Mouse (Mus musculus) embryonic facial prominence, embryonic 14.5 days (tissue): ENCODE measurements around the gene Fancm. TPM values are rescaled to one million over a fixed set of nuclear protein-coding genes. Genes with fewer than 3 reads are reported as not detected.
A peak's percentile ranks its signal among the peaks of the same experiment; 100 is the strongest.
"Not testable (repeated sequence)": the region's sequence is repeated elsewhere in the genome, so short reads cannot be mapped to it uniquely, and the experiment has no call there.

Source experiments
- ATAC-seq: fragments of 200-750 bp; cut with Nextera tagmentation; 2 replicates; pipeline ENCODE4 v1.8.0; 2017; ENCODE audit warnings: low read depth, moderate number of reproducible peaks, moderate TSS enrichment
- DNase-seq: peaks from one replicate; pipeline ENCODE4 v3.0.0-alpha.2; 2015; ENCODE audit warnings: low spot score
- H3K27ac ChIP-seq: fragments of 300-500 bp; sonication (generic); replicated peaks from 2 replicates; pipeline ENCODE4 v1.5.1; 2014; ENCODE audit warnings: low read depth, mild to moderate bottlenecking, low read length, moderate library complexity
- H3K27me3 ChIP-seq: fragments of 300-500 bp; sonication (generic); replicated peaks from 2 replicates; pipeline ENCODE4 v1.6.1; 2014; ENCODE audit warnings: low read length; ENCODE audit not compliant: control insufficient read depth, insufficient read depth
- H3K36me3 ChIP-seq: fragments of 300-500 bp; sonication (generic); 2 replicates; pipeline ENCODE4 v1.6.1; 2014; ENCODE audit warnings: low read length, mixed read lengths; ENCODE audit not compliant: control insufficient read depth, insufficient read depth
- H3K4me1 ChIP-seq: fragments of 300-500 bp; sonication (generic); 2 replicates; pipeline ENCODE4 v1.6.1; 2014; ENCODE audit warnings: antibody characterized with exemption, low read length; ENCODE audit not compliant: control insufficient read depth, insufficient read depth
- H3K4me2 ChIP-seq: fragments of 300-500 bp; sonication (generic); 2 replicates; pipeline ENCODE4 v1.6.1; 2014; ENCODE audit warnings: low read depth, mild to moderate bottlenecking, low read length, moderate library complexity, mixed read lengths
- H3K4me3 ChIP-seq: fragments of 300-500 bp; sonication (generic); 2 replicates; pipeline ENCODE4 v1.5.1; 2014; ENCODE audit warnings: low read depth, mild to moderate bottlenecking, low read length
- H3K9ac ChIP-seq: fragments of 300-500 bp; sonication (generic); 2 replicates; pipeline ENCODE4 v1.6.1; 2014; ENCODE audit warnings: low read depth, mild to moderate bottlenecking, low read length, moderate library complexity, mixed read lengths
- H3K9me3 ChIP-seq: fragments of 300-500 bp; sonication (generic); 2 replicates; pipeline ENCODE4 v1.6.1; 2016; ENCODE audit warnings: low read length; ENCODE audit not compliant: control insufficient read depth
- WGBS: fragments of 180-500 bp; shearing (Covaris S2); extraction: QIAGEN DNeasy Blood & Tissue Kit; methylation state at CpG from one replicate; pipeline ENCODE4 v1.1.7; 2014; 5-methylcytosine and 5-hydroxymethylcytosine counted together
- polyA plus RNA-seq: library from polyadenylated mRNA; unstranded; fragments of >200 nt; fragmentation: Nextera tagmentation; extraction: Ambion mirVana; gene quantifications from 2 replicates; pipeline ENCODE4 v1.2.1, GENCODE M21; 2014

Fancm gene
- polyA plus RNA-seq, 1 experiment from 2014 or later, result 7.4 TPM

DNA sequence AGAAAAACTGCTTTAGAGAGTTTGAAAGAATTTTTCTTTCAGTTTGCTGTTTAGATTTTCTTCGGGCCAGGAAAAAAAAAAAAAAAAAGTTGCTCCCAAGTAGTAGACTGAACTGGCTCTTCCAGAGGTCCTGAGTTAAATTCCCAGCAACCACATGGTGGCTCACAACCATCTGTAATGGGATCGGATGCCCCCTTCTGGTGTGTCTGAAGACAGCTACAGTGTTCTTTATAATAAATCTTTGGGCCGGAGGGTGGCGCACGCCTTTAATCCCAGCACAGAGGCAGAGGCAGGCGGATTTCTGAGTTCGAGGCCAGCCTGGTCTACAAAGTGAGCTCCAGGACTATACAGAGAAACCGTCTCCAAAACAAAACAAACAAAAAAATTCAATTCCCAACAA lies 97.6 kb downstream of the Fancm start:
- H3K4me2 ChIP-seq, result peak overlapping the region; percentile 57
- ATAC-seq, result peak; percentile 48
- H3K9ac ChIP-seq, result peak overlapping the region; percentile 79; the same call in 1 of the 2 replicates
- H3K9me3 ChIP-seq, DNase-seq, H3K4me1 ChIP-seq, H3K36me3 ChIP-seq, H3K27me3 ChIP-seq: not testable (repeated sequence)
- WGBS, result 29% methylated on average over 8 of the region's 8 CpGs
- peak overlapping the region; percentile 89 for H3K4me3 ChIP-seq
- H3K27ac ChIP-seq, result peak overlapping the region; percentile 93

DNA sequence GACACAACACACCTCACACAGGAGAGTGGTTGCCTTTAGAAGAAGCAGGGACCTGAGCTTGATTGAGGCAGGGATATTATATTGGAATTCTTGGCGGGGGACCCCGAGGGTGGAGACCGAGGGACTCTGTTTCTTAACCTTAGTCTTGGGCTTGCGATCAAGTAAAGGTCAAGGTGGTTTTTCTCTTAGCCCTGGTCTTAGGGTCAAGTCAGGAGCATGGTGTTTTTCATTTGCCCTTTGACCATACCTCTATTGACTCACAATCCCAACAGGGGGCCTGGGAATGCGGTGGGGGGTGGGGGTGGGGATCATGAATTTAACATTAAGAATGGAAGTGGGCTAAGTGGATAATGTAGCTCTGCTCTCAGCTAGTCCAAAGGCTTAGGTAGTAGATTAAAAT lies 98.3 kb downstream of the Fancm start:
- peaks cover 8% of the 10 kb centered on the region; the same call in 1 of the 2 replicates for H3K4me1 ChIP-seq
- H3K27me3 ChIP-seq, result no peaks in the 10 kb centered on the region
- no peak overlapping the region for H3K27ac ChIP-seq
- no peaks in the 10 kb centered on the region for H3K36me3 ChIP-seq
- DNase-seq (no peak), ATAC-seq (no peak)
- H3K4me3 ChIP-seq, result no peak overlapping the region
- no peak overlapping the region for H3K9ac ChIP-seq
- H3K9me3 ChIP-seq, result no peaks in the 10 kb centered on the region
- H3K4me2 ChIP-seq, result no peak overlapping the region
- 92% methylated on average over 5 of the region's 5 CpGs for WGBS

Other genes starting within 250 kb of the Fancm start
- gene Gm527, start 157.7 kb upstream of the Fancm start, polyA plus RNA-seq, result 4.0 and 5.3 TPM in 2 replicates
- 16.7 and 18.8 TPM in 2 replicates for gene Klhl28, start 110.1 kb upstream of the Fancm start, polyA plus RNA-seq
- 26.3 and 28.6 TPM in 2 replicates for gene Togaram1, start 109.8 kb upstream of the Fancm start, polyA plus RNA-seq
- gene Prpf39, start 39.3 kb upstream of the Fancm start, polyA plus RNA-seq, result 47.3 and 50.6 TPM in 2 replicates
- 389 and 391 TPM in 2 replicates for gene Fkbp3, start 1.6 kb upstream of the Fancm start, polyA plus RNA-seq
- 38.0 and 47.4 TPM in 2 replicates for gene Mis18bp1, start 97.0 kb downstream of the Fancm start, polyA plus RNA-seq
- not detected in 2 replicates for gene Wdr20rt, start 149.9 kb downstream of the Fancm start, polyA plus RNA-seq